Mouse (Mus musculus) limb, embryonic 15.5 days (tissue): ENCODE results near the gene Zscan20. TPM values are rescaled to one million over a fixed set of nuclear protein-coding genes. Genes with fewer than 3 reads are reported as not detected.
"Not testable (repeated sequence)": the region's sequence is repeated elsewhere in the genome, so short reads cannot be mapped to it uniquely, and the experiment has no call there.

Source experiments
- ATAC-seq: fragments of 200-750 bp; cut with Nextera tagmentation; 2 replicates; pipeline ENCODE4 v1.8.0; 2017; ENCODE audit warnings: low read depth, moderate TSS enrichment; ENCODE audit not compliant: insufficient number of reproducible peaks, low FRiP score, low TSS enrichment
- H3K27ac ChIP-seq: fragments of 300-500 bp; sonication (generic); 2 replicates; pipeline ENCODE4 v1.5.1; 2015; ENCODE audit warnings: moderate library complexity, mild to moderate bottlenecking, inconsistent platforms
- H3K27me3 ChIP-seq: fragments of 300-500 bp; sonication (generic); 2 replicates; pipeline ENCODE4 v1.6.1; 2015; ENCODE audit warnings: inconsistent platforms
- H3K36me3 ChIP-seq: fragments of 300-500 bp; sonication (generic); 2 replicates; pipeline ENCODE4 v1.6.1; 2015; ENCODE audit warnings: inconsistent platforms
- H3K4me1 ChIP-seq: fragments of 300-500 bp; sonication (generic); 2 replicates; pipeline ENCODE4 v1.6.1; 2015; ENCODE audit warnings: inconsistent platforms
- H3K4me2 ChIP-seq: fragments of 300-500 bp; sonication (generic); 2 replicates; pipeline ENCODE4 v1.6.1; 2015; ENCODE audit warnings: mild to moderate bottlenecking, inconsistent platforms
- H3K4me3 ChIP-seq: fragments of 300-500 bp; sonication (generic); 2 replicates; pipeline ENCODE4 v1.5.1; 2015; ENCODE audit warnings: mild to moderate bottlenecking, inconsistent platforms
- H3K9ac ChIP-seq: fragments of 300-500 bp; sonication (generic); 2 replicates; pipeline ENCODE4 v1.6.1; 2015; ENCODE audit warnings: inconsistent platforms
- H3K9me3 ChIP-seq: fragments of 300-500 bp; sonication (generic); 2 replicates; pipeline ENCODE4 v1.6.1; 2016; ENCODE audit warnings: inconsistent platforms
- WGBS: fragments of 180-500 bp; shearing (Covaris S2); methylation state at CpG from one replicate; pipeline ENCODE4 v1.1.7; 2015; 5-methylcytosine and 5-hydroxymethylcytosine counted together
- polyA plus RNA-seq: library from polyadenylated mRNA; unstranded; fragments of >200 nt; fragmentation: Nextera tagmentation; extraction: Ambion mirVana; gene quantifications from 2 replicates; pipeline ENCODE4 v1.2.1, GENCODE M21; 2015

Gene Zscan20
- polyA plus RNA-seq, 1 experiment from 2014 or later = 4.1 TPM

GRCm38 (mm10) chr4:128637250-128637649, 27.4 kb upstream of the Zscan20 start:
- no peak overlapping the region for H3K9ac ChIP-seq

GRCm38 (mm10) chr4:128635894-128636585, 26.1 kb upstream of the Zscan20 start:
- H3K9ac ChIP-seq = no peak overlapping the region
- H3K9me3 ChIP-seq = no peaks in the 10 kb centered on the region
- WGBS = 34% methylated on average over 10 of the region's 10 CpGs
- no peak overlapping the region for H3K4me3 ChIP-seq
- peak; percentile 26; the same call in 1 of the 2 replicates for ATAC-seq
- H3K27ac ChIP-seq = peak overlapping the region; percentile 33; the same call in 1 of the 2 replicates
- H3K4me2 ChIP-seq = no peak overlapping the region
- no peaks in the 10 kb centered on the region for H3K36me3 ChIP-seq
- H3K27me3 ChIP-seq = 0 out of 2 replicates have a peak, but pooled peaks cover 3% of the 10 kb centered on the region
- peaks cover 36% of the 10 kb centered on the region for H3K4me1 ChIP-seq

More at GRCm38 (mm10) chr4:128637250-128637649, 27.4 kb upstream of the Zscan20 start:
- Histone ChIP-seq H3K27me3 (0 out of 2 replicates have a peak, but pooled peaks cover 3% of the 10 kb centered on the region), H3K9me3 (no peaks in the 10 kb centered on the region), H3K4me2 (no peak overlapping the region), H3K4me3 (no peak overlapping the region), H3K4me1 (peaks cover 42% of the 10 kb centered on the region), H3K36me3 (no peaks in the 10 kb centered on the region), H3K27ac (peak overlapping the region; percentile 38; the same call in 1 of the 2 replicates)
- peak; percentile 49; the same call in 1 of the 2 replicates for ATAC-seq
- WGBS = 22% methylated on average over 11 of the region's 11 CpGs

- WGBS = 39% methylated on average over 7 of the region's 7 CpGs
- Histone ChIP-seq H3K9me3 (no peaks in the 10 kb centered on the region), H3K27ac (peak overlapping the region; percentile 12; the same call in 1 of the 2 replicates), H3K9ac (no peak overlapping the region), H3K4me1 (peaks cover 36% of the 10 kb centered on the region), H3K36me3 (no peaks in the 10 kb centered on the region), H3K4me3 (no peak overlapping the region), H3K27me3 (0 out of 2 replicates have a peak, but pooled peaks cover 3% of the 10 kb centered on the region), H3K4me2 (no peak overlapping the region)
- ATAC-seq = no peak
These were observed 25.6 kb upstream of the Zscan20 start for GRCm38 (mm10) chr4:128635451-128635850.

GRCm38 (mm10) chr4:128621109-128621508, 11.2 kb upstream of the Zscan20 start:
- no peak for ATAC-seq

GRCm38 (mm10) chr4:128620572-128620971, 10.7 kb upstream of the Zscan20 start:
- 81% methylated on average over 6 of the region's 6 CpGs for WGBS
- H3K4me3 ChIP-seq = no peak overlapping the region
- H3K36me3 ChIP-seq = no peaks in the 10 kb centered on the region
- no peak overlapping the region for H3K27ac ChIP-seq
- no peak overlapping the region for H3K9ac ChIP-seq
- ATAC-seq = no peak
- peaks cover 26% of the 10 kb centered on the region for H3K4me1 ChIP-seq
- H3K4me2 ChIP-seq = no peak overlapping the region
- H3K9me3 ChIP-seq = no peaks in the 10 kb centered on the region
- peaks cover 19% of the 10 kb centered on the region; the same call in 1 of the 2 replicates for H3K27me3 ChIP-seq

More at GRCm38 (mm10) chr4:128621109-128621508, 11.2 kb upstream of the Zscan20 start:
- Histone ChIP-seq H3K4me3 (no peak overlapping the region), H3K4me1 (peaks cover 26% of the 10 kb centered on the region), H3K27me3 (peaks cover 16% of the 10 kb centered on the region; the same call in 1 of the 2 replicates), H3K27ac (no peak overlapping the region), H3K9me3 (no peaks in the 10 kb centered on the region), H3K9ac (no peak overlapping the region), H3K4me2 (no peak overlapping the region), H3K36me3 (no peaks in the 10 kb centered on the region)
- WGBS = 89% methylated on average over 8 of the region's 8 CpGs

GRCm38 (mm10) chr4:128618963-128619362, 9.1 kb upstream of the Zscan20 start:
- H3K27ac ChIP-seq = peak overlapping the region; percentile 12; the same call in 1 of the 2 replicates
- 33% methylated on average over 2 of the region's 2 CpGs for WGBS

GRCm38 (mm10) chr4:128618246-128618911, 8.5 kb upstream of the Zscan20 start, which contains the start of gene Tlr12:
Gene Tlr12 (minus strand): TSS chr4:128618619.
- ATAC-seq = no peak
- Histone ChIP-seq H3K4me1 (peaks cover 28% of the 10 kb centered on the region), H3K9me3 (no peaks in the 10 kb centered on the region), H3K27ac (peak within 1 kb of the TSS; percentile 12; the same call in 1 of the 2 replicates), H3K36me3 (no peaks in the 10 kb centered on the region), H3K4me3 (no peak within 1 kb of the TSS), H3K4me2 (no peak within 1 kb of the TSS), H3K9ac (no peak within 1 kb of the TSS), H3K27me3 (peaks cover 19% of the 10 kb centered on the region; the same call in 1 of the 2 replicates)
- 51% methylated on average over 15 of the region's 15 CpGs for WGBS

More at GRCm38 (mm10) chr4:128618963-128619362, 9.1 kb upstream of the Zscan20 start:
- Histone ChIP-seq H3K4me1 (peaks cover 26% of the 10 kb centered on the region), H3K9me3 (no peaks in the 10 kb centered on the region), H3K4me2 (no peak overlapping the region), H3K27me3 (peaks cover 19% of the 10 kb centered on the region; the same call in 1 of the 2 replicates), H3K9ac (no peak overlapping the region), H3K36me3 (no peaks in the 10 kb centered on the region), H3K4me3 (no peak overlapping the region)
- ATAC-seq = no peak

- H3K4me1 ChIP-seq = peaks cover 28% of the 10 kb centered on the region
- no peaks in the 10 kb centered on the region for H3K9me3 ChIP-seq
- H3K4me2 ChIP-seq = no peak overlapping the region
- H3K27me3 ChIP-seq = peaks cover 19% of the 10 kb centered on the region; the same call in 1 of the 2 replicates
- no peak overlapping the region for H3K9ac ChIP-seq
- ATAC-seq = no peak; the same call in 1 of the 2 replicates
- no peaks in the 10 kb centered on the region for H3K36me3 ChIP-seq
- H3K27ac ChIP-seq = no peak overlapping the region
- WGBS = 75% methylated on average over 17 of the region's 17 CpGs
- no peak overlapping the region for H3K4me3 ChIP-seq
These were observed 7.6 kb upstream of the Zscan20 start for GRCm38 (mm10) chr4:128617363-128618120.

GRCm38 (mm10) chr4:128615761-128616160, 5.9 kb upstream of the Zscan20 start:
- Histone ChIP-seq H3K4me3 (no peak overlapping the region), H3K27ac (no peak overlapping the region), H3K36me3 (no peaks in the 10 kb centered on the region), H3K9me3 (no peaks in the 10 kb centered on the region), H3K9ac (no peak overlapping the region), H3K4me2 (no peak overlapping the region), H3K4me1 (peaks cover 29% of the 10 kb centered on the region), H3K27me3 (peaks cover 19% of the 10 kb centered on the region; the same call in 1 of the 2 replicates)
- WGBS = 89% methylated on average over 14 of the region's 14 CpGs
- no peak for ATAC-seq

GRCm38 (mm10) chr4:128613326-128613725, 3.4 kb upstream of the Zscan20 start:
- Histone ChIP-seq H3K27ac (no peak overlapping the region), H3K4me3 (no peak overlapping the region), H3K36me3 (no peaks in the 10 kb centered on the region), H3K9ac (no peak overlapping the region), H3K9me3 (no peaks in the 10 kb centered on the region), H3K27me3 (peaks cover 19% of the 10 kb centered on the region; the same call in 1 of the 2 replicates), H3K4me1 (peaks cover 31% of the 10 kb centered on the region), H3K4me2 (no peak overlapping the region)
- WGBS = 13% methylated on average over 8 of the region's 8 CpGs
- no peak for ATAC-seq

- 85% methylated on average over 3 of the region's 3 CpGs for WGBS
- not testable (repeated sequence) for H3K9ac ChIP-seq, H3K27me3 ChIP-seq, ATAC-seq, H3K9me3 ChIP-seq, H3K4me2 ChIP-seq, H3K27ac ChIP-seq, H3K4me3 ChIP-seq, H3K36me3 ChIP-seq
- peaks cover 16% of the 10 kb centered on the region for H3K4me1 ChIP-seq
These were observed 1.8 kb upstream of the Zscan20 start for GRCm38 (mm10) chr4:128611726-128612125.
